Mouse (Mus musculus) heart, postnatal 14 days (tissue): ENCODE measurements around the gene Erh. TPM values are rescaled to one million over a fixed set of nuclear protein-coding genes. Genes with fewer than 3 reads are reported as not detected.

Source experiments
- DNase-seq, 2 experiments: peaks; one replicate each; pipeline ENCODE4 v3.0.0; 2021 to 2022
- intact Hi-C: fragments of 180-260 bp; cut with DNase I; formaldehyde crosslinking; loops from one replicate; pipeline ENCODE4 v1.15.1; 2025
- total RNA-seq, 2 experiments: library from RNA; stranded (reverse); gene quantifications; 2 replicates each; pipeline ENCODE4 v1.2.3; 2021

Erh gene
- total RNA-seq, 2 experiments from 2014 or later: 24.8 to 28.6 TPM

- no peak for DNase-seq
- intact Hi-C loops: loop anchor here (5.0 kb wide), 1 partner anchor 36 kb away; no protein-coding TSS in a partner anchor
These were observed 12.4 kb downstream of the Erh start for GRCm38 (mm10) chr12:80631790-80632189.

- intact Hi-C loops: no loop called here
- no peak for DNase-seq
These were observed 23.6 kb downstream of the Erh start for GRCm38 (mm10) chr12:80620501-80620900.

GRCm38 (mm10) chr12:80615371-80616257 lies 28.5 kb downstream of the Erh start:
- no peak for DNase-seq
- intact Hi-C loops: no loop called here

GRCm38 (mm10) chr12:80612113-80612791 lies 31.9 kb downstream of the Erh start:
- DNase-seq: no peak
- intact Hi-C loops: no loop called here

- intact Hi-C loops: no loop called here
- peak; percentile 36 to 57 for DNase-seq
These were observed 34.2 kb downstream of the Erh start for GRCm38 (mm10) chr12:80609928-80610327.

GRCm38 (mm10) chr12:80608576-80608975 lies 35.6 kb downstream of the Erh start:
- intact Hi-C loops: no loop called here
- DNase-seq: no peak

GRCm38 (mm10) chr12:80604218-80604617 lies 39.9 kb downstream of the Erh start:
- DNase-seq: no peak
- intact Hi-C loops: no loop called here

GRCm38 (mm10) chr12:80603566-80603965 lies 40.6 kb downstream of the Erh start:
- intact Hi-C loops: no loop called here
- DNase-seq: peak; percentile 61 to 73

- intact Hi-C loops: no loop called here
- no peak for DNase-seq
These were observed 41.7 kb downstream of the Erh start for GRCm38 (mm10) chr12:80602432-80602831.

- DNase-seq: no peak
- intact Hi-C loops: no loop called here
These were observed 42.4 kb downstream of the Erh start for GRCm38 (mm10) chr12:80601597-80602269.

GRCm38 (mm10) chr12:80598756-80599155 lies 45.4 kb downstream of the Erh start:
- DNase-seq: peak; percentile 64 to 68
- intact Hi-C loops: no loop called here

GRCm38 (mm10) chr12:80598236-80598635 lies 45.9 kb downstream of the Erh start:
- intact Hi-C loops: no loop called here

GRCm38 (mm10) chr12:80595968-80596367 lies 48.2 kb downstream of the Erh start:
- DNase-seq: no peak
- intact Hi-C loops: no loop called here

More at GRCm38 (mm10) chr12:80598236-80598635, 45.9 kb downstream of the Erh start:
- no peak for DNase-seq

- DNase-seq: no peak
- intact Hi-C loops: no loop called here
These were observed 48.6 kb downstream of the Erh start for GRCm38 (mm10) chr12:80595566-80595965.

GRCm38 (mm10) chr12:80594781-80595180 lies 49.4 kb downstream of the Erh start:
- DNase-seq: no peak
- intact Hi-C loops: no loop called here

- intact Hi-C loops: no loop called here
- DNase-seq: peak in 1 of 2 experiments; percentile 25
These were observed 50.0 kb downstream of the Erh start for GRCm38 (mm10) chr12:80594141-80594540.

- intact Hi-C loops: loop anchor here (10.0 kb wide), 1 partner anchor 430 kb away; no protein-coding TSS in a partner anchor
- peak; percentile 26 to 52 for DNase-seq
These were observed 59.2 kb downstream of the Erh start for GRCm38 (mm10) chr12:80584973-80585372.
